Mouse (Mus musculus) urinary bladder, postnatal 4 days (tissue): ENCODE measurements at regions not wholly inside any gene's neighbourhood (a gene's known extent, or its start where the extent isn't known, plus 50 kb on each side); places are given as distances from the start of the nearest gene placed in this dataset.

Experiments
- DNase-seq, 2 experiments: peaks; one replicate each; pipeline ENCODE4 v3.0.0; 2021 to 2022; ENCODE audit warnings: low spot score in 2 of 2

DNA sequence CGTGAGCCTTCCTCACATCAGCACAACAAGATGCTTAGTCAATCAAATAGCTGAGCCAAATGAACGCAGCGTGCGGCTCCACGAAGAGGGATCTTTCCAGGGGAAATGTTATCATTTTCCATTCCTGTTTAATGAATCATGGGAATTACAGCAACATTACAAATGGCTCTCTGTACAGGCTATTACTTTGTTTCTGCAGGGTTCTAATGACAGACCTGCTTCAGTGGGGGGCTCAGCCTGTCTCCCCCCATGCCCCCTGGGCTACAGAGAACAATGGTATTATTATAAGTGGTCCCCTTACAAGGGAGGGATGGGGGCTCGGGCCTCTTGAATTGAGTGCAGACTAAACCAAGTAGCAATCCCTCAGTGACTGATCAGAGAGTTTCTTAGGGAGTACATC is 144.3 kb upstream of the Csf3r start:
- no peak for DNase-seq

DNA sequence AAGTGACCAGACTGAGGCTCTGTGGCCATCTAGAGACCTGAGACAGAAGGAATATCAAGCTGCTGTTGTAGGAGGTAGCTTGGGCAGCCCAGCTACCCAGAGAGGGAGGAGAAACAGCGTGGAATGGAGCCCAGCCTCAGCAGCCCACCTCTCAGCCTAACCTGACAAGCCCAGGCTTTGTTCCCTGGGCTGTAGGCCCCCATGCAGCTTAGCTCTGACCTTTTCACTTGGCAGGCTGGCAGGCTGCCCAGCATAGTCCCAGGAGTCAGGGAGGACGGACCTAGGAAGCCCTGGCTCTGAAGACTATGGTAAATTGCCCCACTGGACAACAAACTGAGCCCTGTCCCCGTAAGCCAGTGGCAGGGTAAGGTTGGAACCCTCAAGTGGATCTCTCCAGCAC is 141.8 kb upstream of the Csf3r start:
- no peak for DNase-seq

DNA sequence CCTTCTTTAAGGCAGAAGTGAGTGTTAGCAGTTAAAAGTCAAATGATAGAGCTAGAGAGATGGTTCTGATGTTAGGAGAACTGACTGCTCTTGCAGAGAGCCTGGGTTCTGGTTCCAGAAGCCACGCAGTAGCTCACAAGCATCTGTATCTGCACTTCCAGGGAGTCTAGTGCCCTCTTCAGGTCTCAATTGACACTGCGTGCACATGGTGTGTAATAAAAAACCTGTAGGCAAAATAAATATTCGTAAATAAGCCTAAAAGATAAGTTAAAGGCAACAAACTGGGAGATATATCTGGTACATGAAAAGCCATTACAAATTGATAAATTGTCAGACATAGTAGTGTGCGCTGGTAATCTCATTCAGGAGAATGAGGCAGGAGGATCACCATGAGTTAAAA is 133.8 kb upstream of the Csf3r start:
- DNase-seq = no peak

DNA sequence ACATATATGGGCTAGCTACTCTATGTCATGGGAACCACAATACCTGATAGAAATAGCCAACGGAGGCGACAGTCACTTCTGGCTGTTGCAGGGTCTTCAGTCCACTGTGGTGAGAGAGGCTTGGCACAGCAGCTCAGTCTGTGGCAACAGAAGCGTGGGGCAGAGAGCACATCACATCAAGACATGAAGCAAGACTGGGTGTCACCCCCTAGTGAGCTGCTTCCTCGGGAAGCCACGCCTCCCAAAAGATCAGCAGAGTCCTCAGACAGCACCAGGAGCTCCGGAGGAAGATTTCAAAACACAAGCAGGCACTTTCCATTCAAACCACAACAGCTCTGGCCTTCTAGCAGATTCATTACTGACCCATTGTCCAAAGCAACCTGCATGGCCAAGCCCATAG is 131.2 kb upstream of the Csf3r start:
- no peak for DNase-seq

DNA sequence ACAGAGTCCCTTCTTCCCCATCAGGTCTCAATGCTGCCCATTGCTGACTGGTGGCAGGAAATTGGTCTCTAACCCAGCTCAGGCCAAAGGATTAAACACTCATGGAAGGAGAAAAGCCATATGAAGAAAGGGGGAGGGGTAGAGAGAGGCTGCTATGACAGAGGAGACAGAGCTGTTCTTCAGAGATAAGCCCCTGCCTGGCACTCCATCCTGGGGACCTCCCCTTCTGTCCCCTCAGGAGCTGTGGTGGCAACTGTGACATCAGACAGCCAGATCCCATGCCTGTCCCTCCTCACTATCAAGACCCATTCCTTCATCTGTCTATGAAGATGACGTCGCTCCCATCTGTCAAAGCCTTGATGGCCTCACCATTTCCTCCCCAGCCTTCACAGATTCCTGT is 126.6 kb upstream of the Csf3r start:
- no peak for DNase-seq

DNA sequence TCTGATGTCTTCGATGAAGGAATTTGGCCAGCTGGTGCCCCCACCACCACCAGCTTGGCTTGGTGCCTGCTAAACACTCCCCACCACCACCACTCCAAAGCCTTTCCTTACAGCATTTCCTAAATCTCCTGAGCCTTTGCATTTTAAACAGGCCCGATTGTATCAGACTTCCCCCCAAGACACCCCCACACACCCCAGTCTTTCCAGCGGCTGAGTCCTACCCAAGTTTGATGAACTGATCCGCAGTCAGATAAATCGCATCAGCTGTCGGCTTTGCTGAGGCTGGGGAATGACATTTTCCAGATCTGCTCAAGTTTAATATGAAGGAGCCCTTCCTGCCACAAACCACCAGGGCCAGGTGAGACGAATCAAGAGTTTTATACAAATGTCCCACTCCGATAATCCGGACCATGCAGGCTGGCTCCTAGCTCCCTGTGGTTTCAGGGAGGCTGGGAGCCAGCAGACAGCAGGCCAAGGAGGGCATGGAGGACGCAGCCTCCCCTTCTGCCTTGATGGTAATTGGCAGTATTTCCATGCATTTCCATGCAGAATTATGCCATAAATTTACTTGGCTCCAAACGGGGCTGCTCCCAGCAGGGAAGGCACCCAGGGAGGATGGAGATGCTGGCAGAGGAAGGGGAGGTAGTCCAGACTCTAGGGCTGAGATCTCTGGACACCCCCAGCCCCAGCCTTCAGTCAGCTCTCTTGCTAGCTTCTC is 125.6 kb upstream of the Csf3r start:
- DNase-seq = no peak

DNA sequence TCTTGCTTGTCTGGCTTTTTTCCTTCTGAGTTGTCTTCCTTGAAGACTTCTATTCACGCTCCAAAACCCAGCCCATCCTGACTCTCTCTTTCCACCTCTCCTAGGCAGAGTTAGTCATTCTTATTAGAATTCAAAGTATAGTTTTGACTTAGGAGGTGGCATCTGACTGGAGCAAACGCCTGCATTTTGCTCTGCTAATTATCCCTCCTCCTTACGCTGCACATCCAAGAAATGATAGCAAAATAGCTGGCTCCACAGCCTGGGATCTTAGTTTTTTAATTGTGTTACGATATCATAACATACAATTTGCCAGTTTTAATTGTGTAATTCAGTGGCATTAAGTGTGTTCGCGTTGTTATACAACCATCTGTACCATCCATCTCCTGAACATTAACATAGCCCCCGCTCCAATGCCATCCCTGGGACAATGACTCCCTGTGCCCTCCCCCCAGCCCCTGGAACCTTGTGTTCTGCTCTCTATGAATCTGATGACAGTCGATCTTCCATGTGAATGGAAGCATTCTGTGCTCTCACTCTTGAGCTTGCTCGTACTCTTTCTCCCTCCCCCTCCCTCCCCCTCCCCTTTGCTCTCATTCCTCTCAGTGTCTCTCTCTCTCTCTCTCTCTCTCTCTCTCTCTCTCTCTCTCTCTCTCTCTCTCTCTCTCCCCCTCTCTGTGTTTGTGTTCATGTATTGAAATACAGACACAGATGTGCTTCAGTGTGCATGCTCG is 122.6 kb upstream of the Csf3r start:
- DNase-seq = no peak

DNA sequence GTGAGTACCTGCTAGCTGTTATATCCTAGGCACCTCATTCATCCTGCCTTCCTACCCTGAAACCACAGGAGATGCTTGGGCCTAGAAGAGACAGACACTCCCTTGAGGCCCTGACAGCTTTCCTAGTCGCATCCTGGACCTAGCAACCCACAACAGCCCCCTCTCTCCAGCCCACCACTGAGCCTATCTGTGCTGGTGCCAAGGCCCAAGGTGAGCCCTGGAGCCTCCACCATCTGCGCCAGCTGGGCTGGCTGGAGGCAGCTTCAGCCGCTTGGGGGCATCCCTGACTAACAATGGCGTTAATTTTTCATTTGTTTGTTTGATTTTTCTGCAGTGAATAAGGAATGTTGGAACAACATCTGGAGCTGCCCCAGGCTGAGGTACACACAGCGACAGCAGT is 118.1 kb upstream of the Csf3r start:
- no peak for DNase-seq

DNA sequence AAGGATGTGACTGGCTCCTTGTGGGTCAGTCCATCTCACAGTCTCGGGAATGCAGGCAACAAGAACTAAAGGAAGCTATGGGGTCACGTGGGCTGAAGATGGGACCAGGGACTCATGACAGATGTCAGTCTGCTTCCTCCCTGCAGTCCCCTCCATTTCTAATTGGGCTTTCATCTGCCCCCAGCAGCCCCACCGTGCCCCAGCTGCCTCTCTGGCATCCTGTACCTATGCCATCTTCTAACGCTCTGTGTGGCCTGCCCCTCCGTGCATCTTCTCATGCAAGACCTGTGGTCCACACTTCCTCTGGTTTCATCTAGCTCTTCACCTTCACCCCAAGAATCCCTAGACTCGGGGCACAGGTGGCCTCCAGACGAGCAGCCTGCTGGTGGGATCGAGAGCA is 115.4 kb upstream of the Csf3r start:
- DNase-seq = no peak

DNA sequence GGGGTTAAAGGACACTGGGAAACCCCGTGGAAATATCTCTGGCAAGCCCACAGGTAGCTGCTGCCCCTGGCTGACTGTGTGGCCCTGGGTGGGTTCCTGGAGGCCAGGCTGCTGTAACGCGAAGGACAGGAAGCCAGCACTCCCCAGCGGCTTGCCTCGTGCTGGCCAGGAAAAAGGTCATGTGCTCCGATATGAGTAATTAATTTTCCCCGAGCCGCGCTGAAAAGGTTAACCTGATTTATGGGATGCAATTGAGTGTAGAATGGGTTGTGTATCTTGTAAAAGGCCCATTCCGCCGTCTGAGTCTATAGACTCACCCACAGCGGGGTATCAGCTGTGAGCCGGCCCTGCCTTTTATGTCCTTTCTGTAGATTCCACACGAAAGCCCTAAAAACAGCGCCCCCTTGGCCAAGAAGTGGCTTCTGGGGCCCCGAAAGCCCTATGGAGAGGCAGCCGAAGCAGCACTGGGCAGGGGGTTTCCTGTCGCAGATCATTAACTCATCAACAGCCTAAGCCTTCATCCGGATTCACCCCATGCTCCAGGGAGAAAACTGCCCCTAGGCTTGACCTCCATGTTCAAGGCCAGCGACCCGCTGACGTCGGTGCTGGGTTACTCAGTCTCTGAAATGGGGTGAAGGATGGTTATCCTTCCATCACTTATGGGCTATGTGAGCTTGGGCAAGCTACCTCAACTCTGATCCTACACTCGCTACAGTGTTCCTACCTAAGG is 112.6 kb upstream of the Csf3r start:
- DNase-seq = no peak

DNA sequence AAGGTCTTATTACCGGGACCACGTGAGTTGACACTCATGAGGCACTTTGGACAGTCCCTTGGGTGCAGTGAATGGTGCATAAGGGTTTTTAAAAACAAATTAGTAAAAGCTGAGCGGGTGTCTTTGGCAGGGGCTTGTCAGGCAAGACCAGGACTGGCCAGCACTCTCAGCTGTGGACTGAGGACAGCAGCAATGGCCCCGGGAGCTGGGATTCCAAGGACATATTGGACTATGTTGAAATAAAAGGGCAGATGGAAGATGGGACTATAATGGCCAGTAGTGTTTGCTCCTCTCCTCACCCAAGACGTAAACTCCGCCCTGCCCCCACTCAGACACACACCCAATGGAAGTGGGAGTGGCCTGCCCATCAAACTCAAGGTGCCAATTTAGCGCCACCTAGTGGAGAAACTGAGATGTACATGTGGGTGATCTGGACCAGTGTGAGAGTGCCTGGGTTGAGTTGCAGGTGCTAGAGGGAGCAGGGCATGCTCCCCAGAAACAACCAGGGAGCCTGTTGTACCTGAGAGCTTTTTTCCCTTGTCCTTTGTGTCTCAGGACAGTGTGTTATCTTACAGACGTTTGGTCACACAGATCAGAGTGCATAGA is 111.8 kb upstream of the Csf3r start:
- peak in 1 of 2 experiments; percentile 69 for DNase-seq

DNA sequence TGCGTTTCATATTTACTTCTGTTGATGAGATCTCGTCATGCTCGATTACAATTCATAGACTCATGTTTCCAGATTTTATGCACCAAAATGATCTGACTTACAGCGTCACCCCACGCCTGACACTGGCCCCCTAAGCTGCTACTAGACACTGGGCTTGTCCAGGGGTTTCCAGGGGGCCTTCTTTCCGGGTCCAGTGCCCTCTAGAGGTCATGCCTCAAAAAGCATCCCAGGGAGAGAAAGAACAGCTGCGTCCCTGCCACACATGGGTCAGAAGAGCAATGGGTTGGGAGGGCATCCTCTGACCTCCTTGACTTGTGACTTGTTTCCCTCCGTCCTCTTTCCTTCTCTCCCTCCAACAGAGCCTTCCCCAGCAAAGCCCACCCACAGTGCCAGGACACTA is 109.2 kb upstream of the Csf3r start:
- no peak for DNase-seq

DNA sequence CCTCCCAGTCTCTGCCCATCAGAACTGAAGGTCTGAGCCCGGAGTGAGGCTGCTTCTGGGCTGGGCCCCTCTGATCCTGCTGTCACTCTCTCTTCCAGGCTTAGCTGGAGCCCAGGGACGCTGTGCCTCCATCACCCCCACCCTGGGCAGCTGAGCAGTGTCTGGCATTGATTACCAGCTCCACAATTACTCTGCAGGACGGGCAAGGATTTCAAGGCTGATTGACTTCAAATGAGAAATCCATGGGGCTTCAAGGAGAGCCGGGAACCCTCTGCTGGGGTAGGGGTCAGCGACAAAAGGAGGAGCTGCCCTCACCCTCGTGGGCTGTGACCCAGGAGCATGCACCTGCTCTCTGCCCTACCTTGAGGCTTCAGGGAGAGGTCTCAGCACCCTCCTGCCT is 107.1 kb upstream of the Csf3r start:
- DNase-seq = no peak

DNA sequence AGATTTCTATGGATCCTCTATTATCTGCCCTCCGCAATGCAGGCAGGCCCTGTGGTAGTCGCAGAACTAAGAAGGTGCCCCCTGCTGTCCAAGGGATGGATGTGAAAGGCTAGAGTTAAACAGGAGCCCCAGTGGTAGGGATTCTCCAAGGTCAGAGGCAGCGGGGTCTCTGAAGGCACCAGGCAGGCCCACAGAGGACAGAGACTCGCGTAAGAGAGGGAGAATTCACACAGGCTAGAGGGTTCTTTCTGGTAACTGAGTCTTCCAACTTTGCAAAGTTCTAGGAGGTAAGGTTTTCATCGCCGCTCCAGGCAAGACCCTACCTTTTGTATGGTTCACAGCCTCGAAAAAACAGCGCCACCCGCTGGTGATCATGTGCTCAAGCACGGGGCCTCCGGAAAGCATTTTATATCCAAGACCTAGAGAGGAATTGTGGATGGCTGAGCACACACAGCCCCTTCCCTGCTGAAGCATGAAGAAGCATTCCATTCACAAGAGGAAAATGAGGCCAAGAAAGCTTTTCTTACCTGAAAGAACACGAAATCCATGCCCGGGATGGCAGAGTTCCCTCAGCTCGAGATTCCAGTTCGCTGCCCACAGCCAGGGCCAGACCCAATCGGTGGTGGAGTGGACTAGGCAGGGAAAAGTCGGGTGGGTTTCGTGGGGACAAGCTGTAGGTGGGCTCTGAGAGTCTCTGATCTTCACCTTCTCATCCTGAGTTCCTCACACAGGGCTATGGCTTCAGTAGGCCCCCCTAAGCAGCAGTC is 102.6 kb upstream of the Csf3r start:
- DNase-seq = peak; percentile 33 to 74

DNA sequence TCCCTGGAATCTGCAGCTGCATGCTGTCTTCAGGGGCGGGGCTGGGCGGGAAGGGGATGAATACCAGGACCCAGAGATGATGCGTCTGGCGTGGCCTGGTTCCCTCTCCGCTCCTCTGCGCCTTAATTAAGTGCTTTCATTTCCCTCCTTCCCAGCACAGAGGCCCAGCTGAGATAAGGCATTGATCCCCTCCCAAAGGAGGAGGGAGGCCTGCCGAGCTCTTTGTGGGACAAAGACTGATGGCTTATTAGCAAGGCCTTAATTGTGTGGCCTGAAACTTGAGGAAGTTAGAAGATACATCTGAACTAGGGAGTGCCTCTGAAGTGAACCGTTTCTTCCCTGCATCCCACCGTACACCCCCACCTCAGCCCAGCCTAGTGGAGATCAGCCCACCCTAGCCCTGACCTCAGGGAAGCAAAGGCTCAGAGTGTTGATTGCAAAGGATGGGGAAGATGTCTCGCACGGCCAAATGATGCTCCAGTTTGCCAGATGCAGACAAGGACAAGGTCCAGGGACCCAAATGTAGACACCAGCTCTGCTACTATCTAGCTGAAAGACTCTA is 102.0 kb upstream of the Csf3r start:
- DNase-seq = no peak

DNA sequence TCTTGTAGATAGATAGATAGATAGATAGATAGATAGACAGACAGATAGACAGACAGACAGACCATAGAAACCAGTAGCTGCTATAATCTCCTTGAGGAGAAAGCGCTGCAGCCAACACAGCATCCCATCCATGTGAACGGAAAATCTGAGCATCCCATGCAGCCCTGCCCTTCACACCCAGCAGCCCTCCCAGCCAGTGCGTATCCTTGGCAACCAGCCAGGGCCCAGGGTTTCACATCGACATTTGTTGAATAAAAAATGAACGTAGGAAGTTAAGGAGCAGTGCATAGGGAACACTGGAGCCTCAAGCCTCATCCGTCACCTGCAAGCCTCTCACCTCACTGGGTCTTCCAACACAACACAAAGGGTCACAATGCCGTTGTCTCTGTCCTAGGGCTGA is 101.1 kb upstream of the Csf3r start:
- DNase-seq = no peak

DNA sequence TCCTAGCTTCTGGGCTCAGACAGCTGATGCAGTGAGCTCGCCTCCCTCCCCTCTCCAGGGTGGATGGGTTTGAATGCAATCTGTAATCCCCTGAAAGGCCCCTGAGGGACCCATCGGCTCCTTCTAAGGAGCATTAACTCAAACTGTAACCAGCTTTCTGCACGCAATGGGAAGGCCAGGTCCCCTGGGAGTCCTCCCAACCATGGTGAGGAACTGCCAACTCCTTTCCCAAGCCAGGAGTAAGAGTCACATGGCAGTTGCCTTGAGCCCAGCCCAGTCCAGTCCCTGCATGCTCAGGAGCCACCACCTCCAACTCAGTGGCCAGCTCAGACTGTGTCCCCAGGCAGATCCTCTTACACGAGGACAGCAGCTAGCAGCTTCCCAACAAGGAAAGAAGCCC is 96.2 kb upstream of the Csf3r start:
- DNase-seq = no peak

DNA sequence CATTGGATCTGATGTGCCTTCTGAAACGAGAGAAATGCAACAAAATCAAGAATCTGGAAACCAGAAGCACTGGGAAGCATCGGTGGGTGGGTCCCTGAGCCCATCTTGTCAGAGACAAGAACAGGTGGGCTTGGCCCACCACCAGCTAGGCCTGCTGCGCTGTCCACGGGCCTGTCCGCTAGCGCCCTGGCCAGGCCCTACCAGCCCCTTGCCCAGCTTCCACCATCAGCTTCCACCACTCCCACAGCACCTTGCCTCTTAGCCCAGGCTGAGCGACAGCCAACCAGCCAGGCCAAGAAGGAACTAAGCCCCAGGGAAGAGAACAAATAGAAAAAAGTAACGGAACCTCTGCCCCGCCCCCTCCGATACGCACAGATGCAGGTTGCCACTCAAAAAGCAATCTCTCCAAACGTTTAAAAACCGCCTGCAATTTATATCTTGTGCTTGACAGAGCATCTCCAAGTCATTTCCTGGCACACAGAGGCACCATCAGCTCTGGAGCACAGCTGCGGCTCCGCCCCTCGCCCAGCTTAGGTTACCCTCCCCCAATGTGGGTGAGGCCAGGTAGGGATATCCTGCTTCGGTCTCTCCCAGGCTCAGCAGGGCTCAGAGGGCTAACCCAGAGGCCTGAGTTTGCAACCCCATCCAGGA is 95.1 kb upstream of the Csf3r start:
- no peak for DNase-seq

DNA sequence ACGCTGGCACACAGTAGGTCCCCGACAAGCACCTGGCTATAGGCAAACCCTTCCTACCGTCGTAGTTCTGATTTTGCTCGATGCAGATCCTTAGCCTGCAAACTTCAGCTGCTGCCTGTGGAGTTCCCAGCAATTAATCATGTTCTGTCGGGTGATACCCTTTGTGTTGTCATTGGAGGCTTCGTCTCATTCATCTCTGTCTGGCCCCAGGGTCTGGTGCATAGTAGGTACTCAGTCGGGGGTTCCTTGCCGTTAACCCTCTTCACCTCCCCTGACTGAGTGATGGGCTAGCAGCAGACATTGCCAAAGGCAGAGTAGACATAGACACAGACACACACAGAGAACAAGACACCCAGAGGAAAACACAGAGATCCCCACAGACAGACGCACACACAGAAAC is 93.6 kb upstream of the Csf3r start:
- no peak for DNase-seq

DNA sequence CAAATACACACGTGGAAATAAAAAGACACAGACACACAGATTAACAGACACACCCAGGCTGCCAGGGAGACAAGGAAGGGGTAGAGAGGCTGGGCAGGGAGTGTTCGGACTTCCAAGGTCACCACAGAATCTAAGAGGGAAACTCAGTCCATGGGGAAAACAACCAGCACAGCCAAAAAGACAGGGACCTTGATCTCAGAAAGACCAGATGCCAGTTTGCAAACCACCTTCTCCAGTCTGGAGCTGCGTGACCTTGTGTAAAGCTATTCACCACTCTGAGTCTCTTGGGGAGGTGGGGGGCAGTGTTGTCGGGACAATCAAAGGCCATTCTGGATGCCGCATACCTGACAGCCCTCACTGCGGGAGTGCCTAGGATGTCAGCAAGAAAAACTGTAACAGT is 93.0 kb upstream of the Csf3r start:
- no peak for DNase-seq
